Mouse (Mus musculus) frontal cortex, adult (tissue): Measurements from ENCODE around the gene Sh3pxd2a.
"Not testable (repeated sequence)": the region's sequence is repeated elsewhere in the genome, so short reads cannot be mapped to it uniquely, and the experiment has no call there.

Experiments
- ATAC-seq: cut with Nextera tagmentation; 2 replicates; pipeline ENCODE4 v1.9.2; 2017; ENCODE audit warnings: mild to moderate bottlenecking, moderate library complexity, mixed read lengths; ENCODE audit not compliant: low TSS enrichment

The Sh3pxd2a gene

GRCm38 (mm10) chr19:47409142-47409541, 55.1 kb downstream of the Sh3pxd2a start:
- ATAC-seq: no peak

- ATAC-seq: 0 out of 2 replicates have a peak, but pooled peaks have one; percentile 50
These were observed 55.5 kb downstream of the Sh3pxd2a start for GRCm38 (mm10) chr19:47408656-47409055.

- no peak for ATAC-seq
These were observed 56.9 kb downstream of the Sh3pxd2a start for GRCm38 (mm10) chr19:47407332-47407731.

GRCm38 (mm10) chr19:47406524-47406923, 57.7 kb downstream of the Sh3pxd2a start:
- no peak for ATAC-seq

- ATAC-seq: no peak
These were observed 58.7 kb downstream of the Sh3pxd2a start for GRCm38 (mm10) chr19:47405548-47405947.

GRCm38 (mm10) chr19:47403391-47404379, 60.5 kb downstream of the Sh3pxd2a start:
- no peak for ATAC-seq

- ATAC-seq: no peak
These were observed 61.2 kb downstream of the Sh3pxd2a start for GRCm38 (mm10) chr19:47402976-47403375.

GRCm38 (mm10) chr19:47402544-47402943, 61.7 kb downstream of the Sh3pxd2a start:
- ATAC-seq: no peak

- no peak for ATAC-seq
These were observed 64.5 kb downstream of the Sh3pxd2a start for GRCm38 (mm10) chr19:47399709-47400108.

- no peak for ATAC-seq
These were observed 65.2 kb downstream of the Sh3pxd2a start for GRCm38 (mm10) chr19:47399029-47399428.

GRCm38 (mm10) chr19:47397882-47398671, 66.1 kb downstream of the Sh3pxd2a start:
- no peak for ATAC-seq

GRCm38 (mm10) chr19:47395338-47395737, 68.9 kb downstream of the Sh3pxd2a start:
- ATAC-seq: no peak

GRCm38 (mm10) chr19:47394781-47395180, 69.4 kb downstream of the Sh3pxd2a start:
- not testable (repeated sequence) for ATAC-seq

GRCm38 (mm10) chr19:47390878-47391277, 73.3 kb downstream of the Sh3pxd2a start:
- ATAC-seq: no peak

GRCm38 (mm10) chr19:47387887-47388286, 76.3 kb downstream of the Sh3pxd2a start:
- no peak for ATAC-seq

GRCm38 (mm10) chr19:47387395-47387794, 76.8 kb downstream of the Sh3pxd2a start:
- no peak for ATAC-seq

- no peak for ATAC-seq
These were observed 78.2 kb downstream of the Sh3pxd2a start for GRCm38 (mm10) chr19:47385971-47386370.

GRCm38 (mm10) chr19:47384639-47385038, 79.6 kb downstream of the Sh3pxd2a start:
- no peak for ATAC-seq

- ATAC-seq: no peak
These were observed 80.2 kb downstream of the Sh3pxd2a start for GRCm38 (mm10) chr19:47384036-47384435.

GRCm38 (mm10) chr19:47382268-47382667, 81.9 kb downstream of the Sh3pxd2a start:
- no peak for ATAC-seq

GRCm38 (mm10) chr19:47381011-47381410, 83.2 kb downstream of the Sh3pxd2a start:
- no peak for ATAC-seq

- ATAC-seq: no peak
These were observed 85.1 kb downstream of the Sh3pxd2a start for GRCm38 (mm10) chr19:47379141-47379540.
